Mouse (Mus musculus) embryo, embryonic 11.5 days (tissue): ENCODE measurements around the gene March6.

ENCODE experiments used
- DNase-seq: peaks from one replicate; pipeline ENCODE4 v3.0.0-alpha.2; 2012; ENCODE audit warnings: low read depth, low spot score

Gene March6

DNA sequence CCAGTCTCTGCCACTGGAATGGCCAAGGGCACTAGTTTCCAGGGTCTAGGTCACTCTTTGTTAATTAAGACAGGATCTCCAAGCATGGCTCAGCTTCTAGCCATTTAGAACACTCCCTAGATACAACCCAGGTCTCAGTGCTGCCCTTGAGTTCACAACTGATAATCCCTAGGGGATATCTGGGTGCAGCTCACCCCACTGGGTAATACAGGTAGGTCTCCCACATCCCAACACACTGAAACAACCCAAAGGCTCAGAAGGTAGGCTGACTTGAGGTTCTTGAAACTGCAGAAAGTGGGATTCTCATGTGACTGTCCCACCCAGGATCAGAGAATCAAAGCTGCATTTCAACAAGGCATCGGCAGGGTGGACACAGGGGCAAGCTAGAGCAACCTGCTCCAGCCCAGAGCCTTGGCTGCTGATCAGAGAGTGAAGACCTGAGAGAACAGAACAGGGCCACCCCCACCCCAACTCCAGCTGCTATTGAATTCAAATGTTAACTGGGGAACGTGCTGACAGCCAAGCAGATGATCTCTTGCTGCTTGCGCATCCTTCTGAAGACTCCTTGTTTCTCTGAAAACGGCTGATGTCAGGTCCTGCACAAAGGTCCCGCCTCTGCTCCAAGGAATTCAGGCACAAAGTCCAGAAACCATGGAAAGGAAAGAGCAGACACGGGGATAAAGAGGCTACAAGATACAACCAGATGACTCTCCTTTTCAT lies 116.5 kb downstream of the March6 start:
- DNase-seq, result no peak

DNA sequence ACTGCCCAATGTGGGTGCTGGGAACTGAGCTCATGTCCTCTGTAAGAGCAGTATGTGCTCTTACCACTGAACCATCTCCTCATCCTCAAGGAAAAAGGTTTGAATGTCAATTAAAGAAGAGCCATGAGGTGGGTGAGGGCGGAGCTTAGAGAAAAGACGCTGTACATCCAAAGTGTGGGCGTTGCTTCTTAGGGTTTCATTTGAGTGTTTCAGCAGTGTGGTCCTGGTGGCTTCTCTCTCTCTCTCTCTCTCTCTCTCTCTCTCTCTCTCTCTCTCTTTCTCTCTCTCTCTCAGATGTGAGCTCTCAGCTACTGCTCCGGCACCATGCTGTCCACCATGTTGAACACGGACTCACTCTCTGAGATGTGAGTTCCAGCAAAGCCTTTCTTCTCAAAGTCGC lies 117.2 kb downstream of the March6 start:
- DNase-seq, result no peak

DNA sequence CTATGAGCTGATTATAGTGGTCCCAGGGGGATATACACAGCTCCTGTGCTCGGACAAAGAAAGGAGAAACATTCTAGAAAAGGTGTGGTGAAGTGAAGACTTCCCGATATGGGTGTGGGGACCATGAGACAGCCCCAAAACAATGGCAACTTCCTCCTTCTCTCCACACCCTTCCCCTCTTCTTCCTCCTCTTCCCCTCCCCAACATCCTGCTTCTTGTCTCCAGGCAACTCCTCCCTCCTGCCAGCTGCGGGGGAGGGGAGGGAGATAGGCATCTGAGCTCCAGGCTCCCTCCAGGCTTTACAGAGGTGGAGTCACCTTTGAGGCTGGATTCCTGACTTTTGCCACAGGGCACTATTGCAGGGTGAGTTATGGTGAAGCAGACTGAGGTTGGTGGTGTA lies 117.9 kb downstream of the March6 start:
- DNase-seq, result no peak

DNA sequence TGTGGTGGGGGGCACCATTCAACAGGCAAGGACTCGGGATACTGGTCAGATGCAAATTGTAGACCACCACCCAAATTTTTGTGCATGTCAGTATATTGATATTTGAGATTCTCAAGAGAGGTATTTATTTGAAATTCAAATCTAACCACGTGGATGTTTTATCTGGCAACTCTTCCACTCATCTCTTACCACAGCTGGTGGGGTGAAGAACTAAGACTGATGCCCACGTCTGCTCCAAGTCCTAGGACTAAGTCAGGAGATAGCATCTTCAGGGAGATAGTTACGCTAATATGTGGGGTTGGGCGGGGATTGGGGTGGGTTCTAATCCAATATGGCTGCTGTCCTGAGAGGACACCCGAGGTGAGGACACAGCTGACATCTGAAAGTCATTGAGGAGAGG lies 118.4 kb downstream of the March6 start:
- DNase-seq, result no peak

DNA sequence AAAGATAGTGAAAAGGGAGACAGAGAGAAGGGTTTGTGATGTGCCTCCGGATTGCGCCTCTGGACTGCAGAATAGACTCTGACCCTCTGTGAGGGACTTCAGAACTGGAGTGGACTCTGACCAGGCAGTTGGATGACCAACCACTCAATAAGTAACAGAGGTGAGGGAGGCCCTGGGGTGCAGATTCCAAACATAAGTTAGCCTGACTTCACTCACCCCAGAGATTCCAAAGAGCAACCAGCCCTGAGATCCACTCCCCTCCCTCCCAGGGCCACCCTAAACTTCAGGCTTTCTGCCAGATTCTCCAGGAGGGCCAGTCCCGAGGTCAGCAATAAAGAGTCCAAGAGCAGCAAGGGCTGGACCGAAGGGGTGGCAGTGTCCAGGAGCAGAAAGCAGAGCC lies 123.4 kb downstream of the March6 start:
- no peak for DNase-seq

DNA sequence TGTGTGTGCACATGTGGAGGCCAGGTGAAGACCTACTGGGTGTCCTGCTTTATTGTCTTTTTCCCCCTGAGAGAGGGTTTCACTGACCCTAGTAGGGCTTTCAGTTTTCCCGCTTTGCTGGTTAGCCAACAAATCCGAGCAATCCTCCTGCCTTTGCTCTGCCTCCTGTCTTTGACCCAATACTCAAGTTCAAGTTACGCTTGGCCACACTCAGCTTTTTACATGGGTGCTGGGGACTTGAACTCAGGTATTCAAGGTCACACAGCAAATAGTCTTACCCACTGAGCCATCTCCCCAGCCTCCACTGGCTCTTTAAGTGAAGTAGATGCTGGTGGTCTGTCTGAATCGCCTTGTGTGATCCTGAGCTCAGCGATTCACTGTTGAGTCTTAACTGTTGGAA lies 124.0 kb downstream of the March6 start:
- DNase-seq, result no peak
